Mouse (Mus musculus): ENCODE results near the gene Nedd9. TPM values are rescaled to one million over a fixed set of nuclear protein-coding genes. Genes with fewer than 3 reads are reported as not detected.
A peak's percentile ranks its signal among the peaks of the same experiment; 100 is the strongest.

Gene Nedd9
- polyA plus RNA-seq, 1 experiment from 2014 or later = 19.3 TPM

DNA sequence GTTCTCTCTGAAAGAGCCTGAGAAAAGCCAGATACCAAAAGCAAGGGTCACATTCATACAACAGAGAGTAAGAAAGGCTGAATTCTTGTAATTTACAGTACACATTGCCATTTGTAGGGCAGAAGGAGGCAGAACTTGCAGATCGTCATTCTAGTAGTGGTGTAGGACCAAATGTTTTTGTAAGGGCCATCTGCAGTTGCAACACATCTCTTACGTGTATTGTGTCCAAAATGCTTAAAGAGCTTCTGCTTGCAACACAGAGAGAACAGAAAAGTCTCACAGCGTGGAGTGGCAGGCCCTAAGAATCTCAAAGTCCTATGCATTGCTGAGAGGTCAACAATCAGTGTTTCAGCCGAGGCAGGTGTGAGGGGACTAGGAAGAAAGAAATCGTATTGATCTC is 18.9 kb downstream of the Nedd9 start:
- ATAC-seq (ENCODE audit: extremely low read depth, insufficient number of reproducible peaks, low FRiP score, low TSS enrichment) = no peak
- 69% methylated on average over 5 of the region's 5 CpGs for WGBS
- H3K27me3 ChIP-seq (replicated peaks) = peaks cover 89% of the 10 kb centered on the region

GRCm38 (mm10) chr13:41467036-41467435 is 20.1 kb downstream of the Nedd9 start:
- no peak overlapping the region for H3K4me3 ChIP-seq
- H3K4me2 ChIP-seq = no peak overlapping the region
- peak overlapping the region; percentile 70 for H3K27ac ChIP-seq (replicated peaks)
- ATAC-seq (ENCODE audit: extremely low read depth, insufficient number of reproducible peaks, low FRiP score, low TSS enrichment) = no peak
- H3K36me3 ChIP-seq = no peaks in the 10 kb centered on the region
- no peaks in the 10 kb centered on the region for H3K9me3 ChIP-seq
- peaks cover 90% of the 10 kb centered on the region for H3K27me3 ChIP-seq (replicated peaks)
- 49% methylated on average over 2 of the region's 2 CpGs for WGBS
- H3K4me1 ChIP-seq = peaks cover 6% of the 10 kb centered on the region; the same call in 1 of the 2 replicates
- H3K9ac ChIP-seq = no peak overlapping the region

More for the DNA sequence above, 18.9 kb downstream of the Nedd9 start:
- Histone ChIP-seq H3K4me2 (no peak overlapping the region), H3K9me3 (no peaks in the 10 kb centered on the region), H3K36me3 (no peaks in the 10 kb centered on the region), H3K9ac (no peak overlapping the region), H3K27ac (replicated peaks) (no peak overlapping the region), H3K4me1 (peaks cover 6% of the 10 kb centered on the region; the same call in 1 of the 2 replicates), H3K4me3 (no peak overlapping the region)

DNA sequence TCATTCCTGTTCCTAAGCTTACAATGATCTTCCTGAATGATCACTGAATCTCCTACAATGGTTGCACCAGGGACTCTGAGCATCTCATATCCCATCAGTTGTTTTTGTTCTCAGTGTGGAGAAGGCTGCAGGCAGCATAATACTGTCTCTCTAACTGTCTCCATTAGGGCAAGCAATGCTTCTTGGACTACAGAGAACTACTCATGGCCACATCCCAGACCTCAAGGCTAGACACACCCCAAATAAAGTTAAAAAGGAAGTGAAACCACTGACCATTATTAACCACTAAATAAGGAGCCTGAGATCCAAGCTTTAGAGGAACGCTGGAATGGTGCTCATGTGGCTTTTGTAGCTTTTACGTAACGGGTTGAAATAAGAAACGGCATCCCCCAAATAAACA is 20.5 kb downstream of the Nedd9 start:
- Histone ChIP-seq H3K4me3 (no peak overlapping the region), H3K27me3 (replicated peaks) (peaks cover 94% of the 10 kb centered on the region), H3K36me3 (no peaks in the 10 kb centered on the region), H3K9ac (no peak overlapping the region), H3K9me3 (no peaks in the 10 kb centered on the region), H3K4me2 (no peak overlapping the region), H3K27ac (replicated peaks) (peak overlapping the region; percentile 70), H3K4me1 (peaks cover 6% of the 10 kb centered on the region; the same call in 1 of the 2 replicates)
- WGBS = 79% methylated on average over 4 of the region's 4 CpGs
- no peak for ATAC-seq (ENCODE audit: extremely low read depth, insufficient number of reproducible peaks, low FRiP score, low TSS enrichment)

- ATAC-seq (ENCODE audit: extremely low read depth, insufficient number of reproducible peaks, low FRiP score, low TSS enrichment) = no peak
- Histone ChIP-seq H3K4me3 (no peak overlapping the region), H3K9ac (no peak overlapping the region), H3K4me1 (peaks cover 6% of the 10 kb centered on the region; the same call in 1 of the 2 replicates), H3K27me3 (replicated peaks) (peaks cover 94% of the 10 kb centered on the region), H3K9me3 (no peaks in the 10 kb centered on the region), H3K4me2 (no peak overlapping the region), H3K27ac (replicated peaks) (peak overlapping the region; percentile 70), H3K36me3 (no peaks in the 10 kb centered on the region)
- 57% methylated on average over 1 of the region's 1 CpGs for WGBS
Measured at GRCm38 (mm10) chr13:41466191-41466590, 21.0 kb downstream of the Nedd9 start.

GRCm38 (mm10) chr13:41461418-41461817 is 25.7 kb downstream of the Nedd9 start:
- Histone ChIP-seq H3K4me3 (no peak overlapping the region), H3K27ac (replicated peaks) (no peak overlapping the region), H3K9me3 (no peaks in the 10 kb centered on the region), H3K27me3 (replicated peaks) (peaks cover 97% of the 10 kb centered on the region), H3K4me1 (peaks cover 18% of the 10 kb centered on the region), H3K4me2 (no peak overlapping the region), H3K9ac (no peak overlapping the region), H3K36me3 (no peaks in the 10 kb centered on the region)
- no peak for ATAC-seq (ENCODE audit: extremely low read depth, insufficient number of reproducible peaks, low FRiP score, low TSS enrichment)
- 61% methylated on average over 3 of the region's 3 CpGs for WGBS

- Histone ChIP-seq H3K4me2 (no peak overlapping the region), H3K36me3 (no peaks in the 10 kb centered on the region), H3K27ac (replicated peaks) (no peak overlapping the region), H3K9ac (no peak overlapping the region), H3K4me3 (no peak overlapping the region), H3K27me3 (replicated peaks) (peaks cover 87% of the 10 kb centered on the region), H3K4me1 (peaks cover 24% of the 10 kb centered on the region), H3K9me3 (no peaks in the 10 kb centered on the region)
- no peak for ATAC-seq (ENCODE audit: extremely low read depth, insufficient number of reproducible peaks, low FRiP score, low TSS enrichment)
- WGBS = 70% methylated on average over 3 of the region's 3 CpGs
Measured at GRCm38 (mm10) chr13:41459683-41460286, 27.4 kb downstream of the Nedd9 start.

DNA sequence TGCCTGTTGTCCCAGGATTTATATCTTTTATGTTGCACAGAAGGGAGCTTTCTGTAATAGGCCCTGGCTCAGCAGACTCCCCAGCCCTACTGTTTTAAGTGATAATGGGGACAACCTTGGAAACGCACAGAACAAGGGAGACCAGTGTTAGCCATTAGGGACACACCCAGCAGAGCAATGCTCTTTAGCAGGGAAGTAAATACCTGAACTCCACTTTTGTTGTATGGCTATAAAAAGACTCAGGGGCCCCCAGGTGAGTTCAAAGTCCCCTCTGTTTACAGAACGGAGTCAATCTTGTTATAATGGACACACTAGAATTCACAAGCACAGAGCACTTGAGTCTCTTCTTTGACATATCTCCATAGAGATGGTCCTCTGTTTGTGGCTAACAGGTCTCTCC is 28.5 kb downstream of the Nedd9 start:
- Histone ChIP-seq H3K27ac (replicated peaks) (no peak overlapping the region), H3K4me3 (no peak overlapping the region), H3K4me2 (no peak overlapping the region), H3K9ac (no peak overlapping the region), H3K9me3 (no peaks in the 10 kb centered on the region), H3K36me3 (no peaks in the 10 kb centered on the region), H3K4me1 (peaks cover 27% of the 10 kb centered on the region), H3K27me3 (replicated peaks) (peaks cover 87% of the 10 kb centered on the region)
- WGBS = 63% methylated on average over 2 of the region's 2 CpGs
- no peak for ATAC-seq (ENCODE audit: extremely low read depth, insufficient number of reproducible peaks, low FRiP score, low TSS enrichment)

DNA sequence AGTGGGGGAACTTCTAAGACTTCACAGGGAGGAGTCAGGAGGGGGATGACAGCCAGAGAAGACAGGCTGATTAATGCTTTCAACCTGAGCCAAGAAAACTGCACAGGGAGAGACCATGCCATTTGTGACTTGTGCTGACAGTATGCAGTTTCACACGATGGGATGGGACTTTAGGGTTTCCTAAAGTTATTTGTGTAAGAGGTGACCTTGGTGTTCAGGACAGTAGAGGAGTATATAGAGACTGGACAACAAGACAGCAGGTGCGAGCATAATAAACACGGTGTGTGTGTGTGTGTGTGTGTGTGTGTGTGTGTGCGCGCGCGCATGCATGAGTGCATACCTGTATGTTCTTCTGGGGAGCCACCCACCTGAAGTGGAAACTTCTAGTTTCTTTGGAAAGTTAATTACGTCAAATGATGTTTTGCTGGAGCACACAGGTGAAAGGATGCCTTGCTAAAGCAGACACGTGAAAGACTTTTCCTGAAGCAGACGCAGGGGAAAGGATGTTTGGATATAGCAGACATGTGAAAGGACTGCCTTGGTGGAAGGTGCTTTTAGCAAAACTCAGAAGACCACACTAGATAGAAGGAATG is 29.3 kb downstream of the Nedd9 start:
- peaks cover 87% of the 10 kb centered on the region for H3K27me3 ChIP-seq (replicated peaks)
- ATAC-seq (ENCODE audit: extremely low read depth, insufficient number of reproducible peaks, low FRiP score, low TSS enrichment) = no peak

DNA sequence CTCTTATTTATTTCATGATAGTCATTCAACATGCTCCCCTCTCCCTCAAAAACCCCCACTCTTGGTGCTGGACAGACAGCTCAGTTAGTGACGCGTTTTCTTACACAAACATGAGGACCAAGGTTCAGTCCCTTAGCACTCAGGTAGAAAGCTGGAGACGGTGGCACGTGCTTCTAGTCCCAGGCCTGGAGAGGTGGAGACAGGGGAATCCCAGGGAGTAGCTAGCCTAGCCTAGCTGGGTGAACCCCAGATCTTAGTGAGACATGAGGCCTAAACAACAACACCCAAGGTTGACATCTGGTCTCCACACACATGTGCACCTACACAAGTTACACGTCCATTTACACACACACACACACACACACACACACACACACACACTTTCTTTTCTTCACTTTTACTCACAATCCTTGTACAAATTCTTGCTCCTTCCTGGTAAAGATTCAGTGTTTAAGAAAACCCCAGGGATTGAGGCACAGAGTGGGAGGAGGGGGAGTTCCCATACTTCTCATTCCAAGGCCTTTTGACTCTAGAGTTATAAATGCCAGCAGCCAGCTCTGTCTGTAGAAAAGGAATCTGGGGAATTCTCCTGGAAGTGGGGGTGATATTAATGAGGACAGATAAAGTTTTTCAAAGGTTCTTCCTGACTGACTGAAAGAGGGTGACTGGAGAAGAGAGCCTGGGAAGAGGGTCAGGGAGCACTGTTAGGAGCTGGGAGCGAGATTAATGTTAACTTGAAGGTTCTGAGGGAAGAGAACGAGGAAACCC is 29.9 kb downstream of the Nedd9 start:
- Histone ChIP-seq H3K36me3 (no peaks in the 10 kb centered on the region), H3K9me3 (no peaks in the 10 kb centered on the region), H3K27me3 (replicated peaks) (peaks cover 87% of the 10 kb centered on the region), H3K27ac (replicated peaks) (peak overlapping the region; percentile 55), H3K9ac (no peak overlapping the region), H3K4me3 (no peak overlapping the region), H3K4me2 (no peak overlapping the region), H3K4me1 (peaks cover 27% of the 10 kb centered on the region)
- no peak for ATAC-seq (ENCODE audit: extremely low read depth, insufficient number of reproducible peaks, low FRiP score, low TSS enrichment)
- 39% methylated on average over 7 of the region's 7 CpGs for WGBS

More for the DNA sequence above, 29.3 kb downstream of the Nedd9 start:
- Histone ChIP-seq H3K4me1 (peaks cover 27% of the 10 kb centered on the region), H3K4me3 (no peak overlapping the region), H3K9me3 (no peaks in the 10 kb centered on the region), H3K9ac (no peak overlapping the region), H3K36me3 (no peaks in the 10 kb centered on the region), H3K27ac (replicated peaks) (peak overlapping the region; percentile 55; the same call in 1 of the 2 replicates), H3K4me2 (no peak overlapping the region)
- WGBS = 75% methylated on average over 10 of the region's 10 CpGs

GRCm38 (mm10) chr13:41456292-41457029 is 30.7 kb downstream of the Nedd9 start:
- no peak; the same call in 1 of the 2 replicates for ATAC-seq (ENCODE audit: extremely low read depth, insufficient number of reproducible peaks, low FRiP score, low TSS enrichment)

More at GRCm38 (mm10) chr13:41456292-41457029, 30.7 kb downstream of the Nedd9 start:
- no peaks in the 10 kb centered on the region for H3K36me3 ChIP-seq
- no peak overlapping the region for H3K9ac ChIP-seq
- H3K27ac ChIP-seq (replicated peaks) = peak overlapping the region; percentile 55
- 25% methylated on average over 14 of the region's 14 CpGs for WGBS
- H3K4me3 ChIP-seq = no peak overlapping the region
- H3K4me1 ChIP-seq = peaks cover 27% of the 10 kb centered on the region
- H3K4me2 ChIP-seq = peak overlapping the region; percentile 7; the same call in 1 of the 2 replicates
- H3K27me3 ChIP-seq (replicated peaks) = peaks cover 87% of the 10 kb centered on the region
- H3K9me3 ChIP-seq = no peaks in the 10 kb centered on the region

Data from heart, embryonic 13.5 days (tissue).